Mouse (Mus musculus) intestine, postnatal 0 days (tissue): Measurements from ENCODE around the gene Ftsj3. TPM values are rescaled to one million over a fixed set of nuclear protein-coding genes. Genes with fewer than 3 reads are reported as not detected.
"Not testable (repeated sequence)": the region's sequence is repeated elsewhere in the genome, so short reads cannot be mapped to it uniquely, and the experiment has no call there.

Experiments
- ATAC-seq: fragments of 200-750 bp; cut with Nextera tagmentation; 2 replicates; pipeline ENCODE4 v1.8.0; 2017; ENCODE audit warnings: mild to moderate bottlenecking, moderate TSS enrichment, moderate library complexity
- H3K27ac ChIP-seq: fragments of 300-500 bp; sonication (generic); 2 replicates; pipeline ENCODE4 v1.5.1; 2014; ENCODE audit warnings: mild to moderate bottlenecking, low read depth, low read length, moderate library complexity
- H3K27me3 ChIP-seq: fragments of 300-500 bp; sonication (generic); replicated peaks from 2 replicates; pipeline ENCODE4 v1.6.1; 2014; ENCODE audit warnings: low read length, mixed read lengths; ENCODE audit not compliant: control insufficient read depth, insufficient read depth
- H3K36me3 ChIP-seq: fragments of 300-500 bp; sonication (generic); 2 replicates; pipeline ENCODE4 v1.6.1; 2014; ENCODE audit warnings: mild to moderate bottlenecking, moderate library complexity; ENCODE audit not compliant: control insufficient read depth, insufficient read depth
- H3K4me1 ChIP-seq: fragments of 300-500 bp; sonication (generic); replicated peaks from 2 replicates; pipeline ENCODE4 v1.6.1; 2014; ENCODE audit warnings: antibody characterized with exemption, low read length, mixed read lengths; ENCODE audit not compliant: control insufficient read depth, insufficient read depth
- H3K4me2 ChIP-seq: fragments of 300-500 bp; sonication (generic); replicated peaks from 2 replicates; pipeline ENCODE4 v1.6.1; 2014; ENCODE audit warnings: low read depth, mild to moderate bottlenecking, moderate library complexity
- H3K4me3 ChIP-seq: fragments of 300-500 bp; sonication (generic); 2 replicates; pipeline ENCODE4 v1.5.1; 2014; ENCODE audit warnings: low read depth, low read length
- H3K9ac ChIP-seq: fragments of 300-500 bp; sonication (generic); 2 replicates; pipeline ENCODE4 v1.6.1; 2014; ENCODE audit warnings: mild to moderate bottlenecking, low read depth, low read length
- H3K9me3 ChIP-seq: fragments of 300-500 bp; sonication (generic); 2 replicates; pipeline ENCODE4 v1.6.1; 2016; ENCODE audit warnings: mixed run types; ENCODE audit not compliant: control insufficient read depth
- CTCF ChIP-seq: sonication (generic); IDR thresholded peaks from 2 replicates; pipeline ENCODE4 v1.5.1; 2016; ENCODE audit warnings: low read depth, mild to moderate bottlenecking, control low read depth, antibody characterized with exemption, moderate library complexity
- WGBS: fragments of 180-500 bp; shearing (Covaris S2); extraction: QIAGEN DNeasy Blood & Tissue Kit; methylation state at CpG from one replicate; pipeline ENCODE4 v1.1.7; 2014; 5-methylcytosine and 5-hydroxymethylcytosine counted together
- polyA plus RNA-seq: library from polyadenylated mRNA; unstranded; fragments of >200 nt; fragmentation: Nextera tagmentation; extraction: Ambion mirVana; gene quantifications from 2 replicates; pipeline ENCODE4 v1.2.1, GENCODE M21; 2015

The Ftsj3 gene
- polyA plus RNA-seq, 1 experiment from 2014 or later: 16.6 TPM

GRCm38 (mm10) chr11:106200756-106201155 lies 55.1 kb downstream of the Ftsj3 start:
- 59% methylated on average over 6 of the region's 6 CpGs for WGBS
- no peaks in the 10 kb centered on the region for H3K27me3 ChIP-seq
- no peak overlapping the region for H3K27ac ChIP-seq
- H3K9me3 ChIP-seq: no peaks in the 10 kb centered on the region
- no peak for ATAC-seq
- no peak overlapping the region for H3K4me2 ChIP-seq
- H3K4me3 ChIP-seq: no peak overlapping the region
- peaks cover 52% of the 10 kb centered on the region for H3K36me3 ChIP-seq
- H3K4me1 ChIP-seq: no peaks in the 10 kb centered on the region
- no peak for TF ChIP-seq CTCF
- H3K9ac ChIP-seq: no peak overlapping the region

- not testable (repeated sequence) for H3K4me3 ChIP-seq, ATAC-seq, H3K27me3 ChIP-seq, H3K9me3 ChIP-seq, H3K4me2 ChIP-seq, H3K27ac ChIP-seq, H3K9ac ChIP-seq, H3K4me1 ChIP-seq
- peaks cover 44% of the 10 kb centered on the region for H3K36me3 ChIP-seq
- 90% methylated on average over 7 of the region's 7 CpGs for WGBS
These were observed 55.9 kb downstream of the Ftsj3 start for GRCm38 (mm10) chr11:106199997-106200396.

Other genes starting within 250 kb of the Ftsj3 start
- gene Kcnh6, start 248.0 kb downstream of the Ftsj3 start, polyA plus RNA-seq: 0.94 and 1.6 TPM in 2 replicates
- 30.8 and 31.3 TPM in 2 replicates for gene Dcaf7, start 219.2 kb downstream of the Ftsj3 start, polyA plus RNA-seq
- 9.0 and 9.2 TPM in 2 replicates for gene Taco1, start 190.0 kb downstream of the Ftsj3 start, polyA plus RNA-seq
- gene Map3k3, start 171.5 kb downstream of the Ftsj3 start, polyA plus RNA-seq: 6.2 and 6.6 TPM in 2 replicates
- not detected in 2 replicates for gene Gm10840, start 95.2 kb downstream of the Ftsj3 start, polyA plus RNA-seq
- gene Limd2, start 95.2 kb downstream of the Ftsj3 start, polyA plus RNA-seq: 32.6 and 34.6 TPM in 2 replicates
- 5.7 and 6.4 TPM in 2 replicates for gene Strada, start 53.9 kb downstream of the Ftsj3 start, polyA plus RNA-seq
- gene Ccdc47, start 39.7 kb downstream of the Ftsj3 start, polyA plus RNA-seq: 41.9 and 45.4 TPM in 2 replicates
- gene Ddx42, start 39.2 kb downstream of the Ftsj3 start, polyA plus RNA-seq: 28.1 and 30.0 TPM in 2 replicates
- 160 and 168 TPM in 2 replicates for gene Psmc5, start 75 bp upstream of the Ftsj3 start, polyA plus RNA-seq
- 25.3 and 26.3 TPM in 2 replicates for gene Smarcd2, start 16.9 kb upstream of the Ftsj3 start, polyA plus RNA-seq
- gene Tcam1, start 20.6 kb upstream of the Ftsj3 start, polyA plus RNA-seq: 0.09 TPM in 1 of 2 replicates, not detected in the other
- not detected in 2 replicates for gene Gh, start 45.8 kb upstream of the Ftsj3 start, polyA plus RNA-seq
- gene Cd79b, start 58.7 kb upstream of the Ftsj3 start, polyA plus RNA-seq: 1.3 and 1.5 TPM in 2 replicates
- 0.01 TPM in 1 of 2 replicates, not detected in the other for gene Scn4a, start 97.2 kb upstream of the Ftsj3 start, polyA plus RNA-seq
- 0.52 and 0.97 TPM in 2 replicates for gene Prr29, start 109.4 kb upstream of the Ftsj3 start, polyA plus RNA-seq
- 14.2 and 15.4 TPM in 2 replicates for gene Icam2, start 132.0 kb upstream of the Ftsj3 start, polyA plus RNA-seq
- gene Ern1, start 231.8 kb upstream of the Ftsj3 start, polyA plus RNA-seq: 1.6 and 2.9 TPM in 2 replicates